16 mouse cellular contexts compared by ENCODE assay signal in the genomic region with DNA sequence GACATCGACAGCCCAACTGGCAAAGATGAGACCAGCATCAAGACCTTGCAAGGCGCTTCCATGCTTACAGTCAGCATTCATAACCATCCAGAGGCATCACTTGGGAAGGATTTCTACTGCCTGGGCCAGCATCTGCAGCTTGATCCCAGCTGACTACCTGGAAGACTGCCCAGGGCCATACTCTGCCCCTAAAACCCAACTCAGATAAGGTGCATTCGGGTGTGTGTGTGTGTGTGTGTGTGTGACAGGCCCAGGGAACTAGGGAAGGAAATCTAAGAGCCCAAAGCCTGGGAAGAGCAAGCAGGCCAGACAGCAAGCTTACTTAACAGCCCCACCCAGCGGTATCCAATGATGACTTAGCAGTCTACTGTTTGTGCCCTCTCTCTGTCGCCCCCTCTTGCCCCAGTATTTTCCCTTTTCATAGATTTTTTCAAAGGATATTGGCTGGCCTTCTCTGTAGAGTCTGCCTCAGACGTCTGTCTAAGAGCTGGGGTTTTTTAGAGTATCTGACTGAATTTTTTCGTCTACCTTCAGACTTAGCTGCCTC. TPM values are rescaled to one million over a fixed set of nuclear protein-coding genes. Genes with fewer than 3 reads are reported as not detected.
DNase-seq lines count a peak whose midpoint lies in the region; ATAC-seq and TF ChIP-seq lines count a peak whose summit lies in the region.
"Had no signal": no experiment of that assay in that cellular context is flagged by ENCODE, and none has a peak within 500 bp of the region (broad histone marks: within the 10 kb centered on the region; RNA-seq: fewer than 3 reads in every experiment).

No protein-coding gene starts in this region.

- H3K27ac ChIP-seq in embryonic facial prominence, embryonic 14.5 days (replicated peaks; ENCODE audit: low read depth, low read length) = no peak overlapping the region
- no peak overlapping the region for H3K27ac ChIP-seq in embryonic facial prominence, embryonic 10.5 days (replicated peaks)
- H3K27ac ChIP-seq in MEL (ENCODE audit: control insufficient read depth, low read depth, low read length) = no peak overlapping the region
- H3K27ac ChIP-seq: heart, embryonic 13.5 days; kidney, embryonic 15.5 days; limb, embryonic 12.5 days; midbrain, embryonic 10.5 days had no signal

- no peak for TF ChIP-seq POLR2A in MEL (IDR thresholded peaks at IDR 0.05; ENCODE audit: control insufficient read depth in 1 of 2, insufficient read depth in 1 of 2, low read depth in 1 of 2, low read length in 2 of 2, poor library complexity in 1 of 2)

- no peak for TF ChIP-seq RAD21 in MEL (IDR thresholded peaks at IDR 0.05; ENCODE audit: low read depth, low read length)

- H3K9ac ChIP-seq in embryonic facial prominence, embryonic 14.5 days (ENCODE audit: low read depth, low read length) = no peak overlapping the region
- H3K9ac ChIP-seq in MEL (ENCODE audit: control insufficient read depth, low read depth, low read length, poor library complexity, severe bottlenecking) = no peak overlapping the region
- H3K9ac ChIP-seq: heart, embryonic 13.5 days; kidney, embryonic 15.5 days; limb, embryonic 12.5 days had no signal

- TF ChIP-seq CTCF in MEL (IDR thresholded peaks at IDR 0.05 in 2 of 3, conservative IDR thresholded peaks at IDR 0.05 in 1 of 3; ENCODE audit: control insufficient read depth in 1 of 3, insufficient read depth in 1 of 3, low read depth in 2 of 3, low read length in 3 of 3, poor library complexity in 1 of 3, severe bottlenecking in 1 of 3) = peak in 1 of 3 experiments; percentile 27; a peak in 2 of 6 replicates

- H3K9me3 ChIP-seq in embryonic facial prominence, embryonic 14.5 days (ENCODE audit: control insufficient read depth, low read length) = no peaks in the 10 kb centered on the region
- H3K9me3 ChIP-seq in embryonic facial prominence, embryonic 10.5 days = no peaks in the 10 kb centered on the region
- H3K9me3 ChIP-seq in MEL (replicated peaks; ENCODE audit: insufficient read depth, low read length) = no peaks in the 10 kb centered on the region
- H3K9me3 ChIP-seq: heart, embryonic 13.5 days; kidney, embryonic 15.5 days; limb, embryonic 12.5 days; midbrain, embryonic 10.5 days had no signal

- 56% methylated on average over 7 of the region's 7 CpGs for whole genome bisulfite sequencing in embryonic facial prominence, embryonic 14.5 days
- WGBS in embryonic facial prominence, embryonic 10.5 days = 59% methylated on average over 7 of the region's 7 CpGs

- no peaks in the 10 kb centered on the region for H3K27me3 ChIP-seq in embryonic facial prominence, embryonic 14.5 days (replicated peaks; ENCODE audit: control insufficient read depth, insufficient read depth, low read length)
- H3K27me3 ChIP-seq in embryonic facial prominence, embryonic 10.5 days (replicated peaks; ENCODE audit: low read depth, poor library complexity, severe bottlenecking) = no peaks in the 10 kb centered on the region
- no peaks in the 10 kb centered on the region for H3K27me3 ChIP-seq in MEL (ENCODE audit: control insufficient read depth in 1 of 2, insufficient read depth in 2 of 2, low read length in 2 of 2)
- H3K27me3 ChIP-seq: heart, embryonic 13.5 days; kidney, embryonic 15.5 days; limb, embryonic 12.5 days had no signal

- no peak for ATAC-seq in embryonic facial prominence, embryonic 14.5 days (ENCODE audit: low read depth)
- ATAC-seq in megakaryocyte progenitor cell, adult 5-6 weeks (replicated peaks; ENCODE audit: poor library complexity) = peak; percentile 59
- ATAC-seq: CD4-positive, CD25-positive, alpha-beta regulatory T cell, adult 4 months; hindbrain, embryonic 16.5 days had no signal

- peaks cover 19% of the 10 kb centered on the region; the same call in 1 of the 2 replicates for H3K36me3 ChIP-seq in embryonic facial prominence, embryonic 14.5 days (ENCODE audit: control insufficient read depth, insufficient read depth, low read length)
- peaks cover 14% of the 10 kb centered on the region for H3K36me3 ChIP-seq in embryonic facial prominence, embryonic 10.5 days (replicated peaks)
- peaks cover 0 to 2% of the 10 kb centered on the region in 2 experiments; a peak in 2 of 4 replicates for H3K36me3 ChIP-seq in MEL (ENCODE audit: control insufficient read depth in 1 of 2, insufficient read depth in 2 of 2, low read length in 2 of 2)

- DNase-seq in embryonic facial prominence, embryonic 14.5 days (ENCODE audit: low spot score) = peak; percentile 21
- DNase-seq in embryonic facial prominence, embryonic 10.5 days (ENCODE audit: low spot score) = no peak
- DNase-seq in left cerebral cortex, postnatal 4 days = peak; percentile 47
- DNase-seq in left cerebral cortex, postnatal 25 days (ENCODE audit: low spot score in 2 of 2) = no peak
- DNase-seq in MEL (ENCODE audit: low read depth, low spot score) = peak; percentile 23
- no peak for DNase-seq in thymus, postnatal 4 days
- no peak for DNase-seq in layer of hippocampus, postnatal 14 days (ENCODE audit: low spot score in 2 of 2)
- DNase-seq: layer of hippocampus, adult 9-11 months had no signal

- no peaks in the 10 kb centered on the region for H3K79me2 ChIP-seq in MEL (ENCODE audit: control insufficient read depth, insufficient read depth, low read length, poor library complexity)

- no peak overlapping the region for H3K4me2 ChIP-seq in embryonic facial prominence, embryonic 14.5 days (ENCODE audit: low read depth, low read length)
- H3K4me2 ChIP-seq: heart, embryonic 13.5 days; kidney, embryonic 15.5 days; limb, embryonic 12.5 days had no signal

- no peaks in the 10 kb centered on the region for H3K4me1 ChIP-seq in embryonic facial prominence, embryonic 14.5 days (ENCODE audit: control insufficient read depth, insufficient read depth, low read length)
- H3K4me1 ChIP-seq in embryonic facial prominence, embryonic 10.5 days = no peaks in the 10 kb centered on the region
- peaks cover 0 to 3% of the 10 kb centered on the region in 2 experiments; a peak in 1 of 4 replicates for H3K4me1 ChIP-seq in MEL (ENCODE audit: control insufficient read depth in 1 of 2, insufficient read depth in 2 of 2, low read length in 2 of 2)
- H3K4me1 ChIP-seq: kidney, embryonic 15.5 days; limb, embryonic 12.5 days had no signal

- intact Hi-C loops in left cerebral cortex, postnatal 4 days (cut with DNase I) = no loop called here
- intact Hi-C loops in left cerebral cortex, postnatal 25 days (cut with DNase I) = no loop called here

- no peak for TF ChIP-seq EP300 in MEL (IDR thresholded peaks at IDR 0.05; ENCODE audit: low read depth in 1 of 2, low read length in 2 of 2)

- no peak overlapping the region for H3K4me3 ChIP-seq in embryonic facial prominence, embryonic 14.5 days (ENCODE audit: low read depth, low read length)
- no peak overlapping the region for H3K4me3 ChIP-seq in embryonic facial prominence, embryonic 10.5 days
- no peak overlapping the region for H3K4me3 ChIP-seq in MEL (ENCODE audit: control insufficient read depth in 1 of 2, insufficient read depth in 1 of 2, low read depth in 2 of 2, low read length in 2 of 2)
- H3K4me3 ChIP-seq: heart, embryonic 13.5 days; kidney, embryonic 15.5 days; limb, embryonic 12.5 days; midbrain, embryonic 10.5 days; myocyte had no signal

TF ChIP-seq in MEL, 35 proteins besides CTCF, POLR2A, EP300 and RAD21:
- no peak for TF ChIP-seq SIN3A (IDR thresholded peaks at IDR 0.05; ENCODE audit: low read length)
- TF ChIP-seq JUND (IDR thresholded peaks at IDR 0.05; ENCODE audit: low read depth, low read length) = no peak
- no peak for TF ChIP-seq USF2 (IDR thresholded peaks at IDR 0.05; ENCODE audit: borderline replicate concordance in 1 of 2, insufficient read depth in 1 of 2, low read depth in 1 of 2, low read length in 2 of 2)
- TF ChIP-seq ELF1 (IDR thresholded peaks at IDR 0.05; ENCODE audit: low read depth, low read length) = no peak
- TF ChIP-seq ZNF384 (IDR thresholded peaks at IDR 0.05; ENCODE audit: low read depth, low read length) = no peak
- TF ChIP-seq MAZ (IDR thresholded peaks at IDR 0.05; ENCODE audit: low read depth, low read length) = no peak
- TF ChIP-seq MYB (IDR thresholded peaks at IDR 0.05; ENCODE audit: low read depth, low read length) = no peak
- TF ChIP-seq GABPA (IDR thresholded peaks at IDR 0.05; ENCODE audit: low read depth, low read length) = no peak
- TF ChIP-seq CHD1 (IDR thresholded peaks at IDR 0.05; ENCODE audit: low read depth, low read length) = no peak
- TF ChIP-seq MXI1 (IDR thresholded peaks at IDR 0.05; ENCODE audit: low read depth, low read length) = no peak
- TF ChIP-seq TAL1 (IDR thresholded peaks at IDR 0.05; ENCODE audit: low read length) = no peak
- no peak for TF ChIP-seq UBTF (IDR thresholded peaks at IDR 0.05; ENCODE audit: borderline replicate concordance, insufficient read depth, low read depth, low read length)
- no peak for TF ChIP-seq USF1 (IDR thresholded peaks at IDR 0.05; ENCODE audit: low read depth, low read length)
- TF ChIP-seq KAT2A (conservative IDR thresholded peaks at IDR 0.05; ENCODE audit: low read depth, low read length) = no peak
- TF ChIP-seq TBP (IDR thresholded peaks at IDR 0.05; ENCODE audit: low read depth, low read length) = no peak
TF ChIP-seq in MEL: peak in this region for 0.

RNA-seq across cellular contexts. Expression of a gene that starts 57.8 kb away (rescaled TPM):
- polyA plus RNA-seq in embryonic facial prominence, embryonic 14.5 days (2014; fragmentation: Nextera tagmentation; extraction: Ambion mirVana) = 1.8 and 2.3 TPM in 2 replicates
- 0.53 and 0.69 TPM in 2 replicates for polyA plus RNA-seq in embryonic facial prominence, embryonic 10.5 days (2016; fragmentation: Nextera tagmentation; extraction: Ambion mirVana)
- total RNA-seq in left cerebral cortex, postnatal 4 days (2021) = under 1 TPM; 0.34 to 0.83 TPM
- 1 to 10 TPM; 1.8 to 1.9 TPM for total RNA-seq in left cerebral cortex, postnatal 25 days (2021)
- total RNA-seq in MEL (2012; rRNA removed) = 0.13 and 0.31 TPM in 2 replicates
- polyA plus RNA-seq in MEL (2012; ENCODE audit: insufficient read depth in 1 of 2, insufficient read length in 2 of 2, low read depth in 1 of 2, low replicate concordance in 2 of 2, missing spikeins in 1 of 2) = 1 to 10 TPM in 1 of 2 experiments, not detected in 1; 1.6 TPM
- total RNA-seq in megakaryocyte progenitor cell, adult 5-6 weeks (2015) = 0.15 TPM in 1 of 2 replicates, not detected in the other
- not detected in 2 replicates for total RNA-seq in megakaryocyte progenitor cell, adult 5-6 weeks (2017)
- under 1 TPM; 0.12 to 0.48 TPM for total RNA-seq in layer of hippocampus, postnatal 14 days (2021)

Comparison
In these comparisons a context has a peak if more than half of its experiments do, and no peak if none do; other contexts are left out.
1. DNase-seq: peak in embryonic facial prominence, embryonic 14.5 days (single experiment), left cerebral cortex, postnatal 4 days (single experiment) and MEL (single experiment); none in embryonic facial prominence, embryonic 10.5 days (single experiment), left cerebral cortex, postnatal 25 days (0 of 2), thymus, postnatal 4 days (single experiment) and layer of hippocampus, postnatal 14 days (0 of 2).